Mouse (Mus musculus) midbrain, postnatal 0 days (tissue): ENCODE data around the gene Cwc22. TPM values are rescaled to one million over a fixed set of nuclear protein-coding genes. Genes with fewer than 3 reads are reported as not detected.

Source experiments
- ATAC-seq: fragments of 200-750 bp; cut with Nextera tagmentation; 2 replicates; pipeline ENCODE4 v1.8.0; 2017; ENCODE audit warnings: moderate number of reproducible peaks, mild to moderate bottlenecking, moderate TSS enrichment, moderate library complexity; ENCODE audit not compliant: low FRiP score
- DNase-seq: peaks from one replicate; pipeline ENCODE4 v3.0.0-alpha.2; 2015; ENCODE audit warnings: low spot score
- H3K27ac ChIP-seq: fragments of 300-500 bp; sonication (generic); 2 replicates; pipeline ENCODE4 v1.5.1; 2014; ENCODE audit warnings: low read depth, mild to moderate bottlenecking, low read length, mixed read lengths
- H3K27me3 ChIP-seq: fragments of 300-500 bp; sonication (generic); 2 replicates; pipeline ENCODE4 v1.6.1; 2014; ENCODE audit warnings: low read length, control low read depth, mixed read lengths; ENCODE audit not compliant: insufficient read depth
- H3K36me3 ChIP-seq: fragments of 300-500 bp; sonication (generic); 2 replicates; pipeline ENCODE4 v1.6.1; 2014; ENCODE audit warnings: low read length, control low read depth, mixed read lengths; ENCODE audit not compliant: insufficient read depth
- H3K4me1 ChIP-seq: fragments of 300-500 bp; sonication (generic); 2 replicates; pipeline ENCODE4 v1.6.1; 2014; ENCODE audit warnings: mild to moderate bottlenecking, control low read depth, antibody characterized with exemption, low read length, mixed read lengths; ENCODE audit not compliant: insufficient read depth
- H3K4me2 ChIP-seq: fragments of 300-500 bp; sonication (generic); 2 replicates; pipeline ENCODE4 v1.6.1; 2014; ENCODE audit warnings: low read depth, mild to moderate bottlenecking, low read length, mixed read lengths; ENCODE audit not compliant: poor library complexity, severe bottlenecking
- H3K4me3 ChIP-seq: fragments of 300-500 bp; sonication (generic); 2 replicates; pipeline ENCODE4 v1.5.1; 2014; ENCODE audit warnings: low read depth, mild to moderate bottlenecking, low read length, moderate library complexity
- H3K9ac ChIP-seq: fragments of 300-500 bp; sonication (generic); replicated peaks from 2 replicates; pipeline ENCODE4 v1.6.1; 2014; ENCODE audit warnings: mild to moderate bottlenecking, low read length, moderate library complexity, mixed read lengths; ENCODE audit not compliant: poor library complexity, severe bottlenecking
- H3K9me3 ChIP-seq: fragments of 300-500 bp; sonication (generic); 2 replicates; pipeline ENCODE4 v1.6.1; 2016; ENCODE audit warnings: low read length, control low read depth
- CTCF ChIP-seq: IDR thresholded peaks from 2 replicates; pipeline ENCODE4 v1.5.1; 2016; ENCODE audit warnings: antibody characterized with exemption, mild to moderate bottlenecking
- WGBS: fragments of 180-500 bp; shearing (Covaris S2); extraction: QIAGEN DNeasy Blood & Tissue Kit; methylation state at CpG from one replicate; pipeline ENCODE4 v1.1.7; 2014; 5-methylcytosine and 5-hydroxymethylcytosine counted together
- polyA plus RNA-seq: library from polyadenylated mRNA; unstranded; fragments of >200 nt; fragmentation: Nextera tagmentation; extraction: Ambion mirVana; gene quantifications from 2 replicates; pipeline ENCODE4 v1.2.1, GENCODE M21; 2015
- total RNA-seq: library from RNA; depleted of rRNA; stranded (reverse); fragments of >200 nt; gene quantifications from 2 replicates; pipeline ENCODE4 v1.2.3, GENCODE M21; 2014; rRNA removed

Gene Cwc22
- total and polyA plus RNA-seq, 2 experiments from 2014 or later = 9.4 to 11.8 TPM

DNA sequence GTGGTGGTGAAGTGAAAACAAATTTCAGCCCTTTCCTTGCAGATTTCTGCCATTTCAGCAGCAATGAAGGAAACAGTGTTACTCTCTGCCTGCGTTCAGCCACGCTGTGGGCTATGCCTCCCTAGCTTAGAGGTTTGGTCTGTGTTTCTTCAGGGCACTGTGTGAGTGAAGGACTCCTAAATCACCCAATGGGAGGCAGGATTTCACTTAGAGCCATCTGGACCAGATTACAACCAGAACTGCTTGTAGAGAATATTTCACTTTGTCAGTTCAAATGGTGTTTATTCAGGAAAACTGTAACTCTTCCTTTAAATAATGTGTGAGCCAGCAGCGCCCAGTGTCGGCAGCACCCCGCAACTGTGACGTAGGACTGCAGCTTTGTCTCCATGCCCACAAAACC, 82.2 kb downstream of the Cwc22 start:
- WGBS = 83% methylated on average over 6 of the region's 6 CpGs
- no peak overlapping the region for H3K4me2 ChIP-seq
- no peaks in the 10 kb centered on the region for H3K9me3 ChIP-seq
- no peak for TF ChIP-seq CTCF
- no peak for DNase-seq
- no peak for ATAC-seq
- H3K27me3 ChIP-seq = no peaks in the 10 kb centered on the region
- H3K27ac ChIP-seq = no peak overlapping the region
- no peak overlapping the region for H3K4me3 ChIP-seq
- no peaks in the 10 kb centered on the region for H3K36me3 ChIP-seq
- no peak overlapping the region for H3K9ac ChIP-seq
- H3K4me1 ChIP-seq = no peaks in the 10 kb centered on the region

DNA sequence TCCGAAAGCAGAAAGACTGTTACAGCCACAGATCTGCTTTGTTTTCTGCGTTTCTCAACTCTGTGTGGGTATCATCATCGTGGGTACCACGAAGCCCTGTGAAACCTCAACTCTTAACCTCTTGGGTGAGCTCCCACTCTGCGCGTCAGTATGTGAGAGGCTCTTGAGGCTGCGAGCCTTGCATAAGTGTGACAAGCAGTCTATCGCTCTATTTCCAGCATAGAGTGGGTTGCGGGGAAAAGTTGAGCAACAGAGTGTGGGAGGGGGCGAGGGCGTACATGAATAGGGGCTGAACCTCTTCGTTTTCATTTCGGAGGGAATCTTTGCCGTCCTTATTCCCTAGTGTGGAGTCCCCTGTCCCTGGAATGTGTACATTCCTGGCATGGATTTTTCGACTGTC, 82.7 kb downstream of the Cwc22 start:
- Histone ChIP-seq H3K4me3 (no peak overlapping the region), H3K4me1 (no peaks in the 10 kb centered on the region), H3K27ac (no peak overlapping the region), H3K9me3 (no peaks in the 10 kb centered on the region), H3K9ac (no peak overlapping the region), H3K27me3 (no peaks in the 10 kb centered on the region), H3K4me2 (no peak overlapping the region), H3K36me3 (no peaks in the 10 kb centered on the region)
- WGBS = 83% methylated on average over 15 of the region's 15 CpGs
- no peak for TF ChIP-seq CTCF
- no peak for DNase-seq
- no peak for ATAC-seq

DNA sequence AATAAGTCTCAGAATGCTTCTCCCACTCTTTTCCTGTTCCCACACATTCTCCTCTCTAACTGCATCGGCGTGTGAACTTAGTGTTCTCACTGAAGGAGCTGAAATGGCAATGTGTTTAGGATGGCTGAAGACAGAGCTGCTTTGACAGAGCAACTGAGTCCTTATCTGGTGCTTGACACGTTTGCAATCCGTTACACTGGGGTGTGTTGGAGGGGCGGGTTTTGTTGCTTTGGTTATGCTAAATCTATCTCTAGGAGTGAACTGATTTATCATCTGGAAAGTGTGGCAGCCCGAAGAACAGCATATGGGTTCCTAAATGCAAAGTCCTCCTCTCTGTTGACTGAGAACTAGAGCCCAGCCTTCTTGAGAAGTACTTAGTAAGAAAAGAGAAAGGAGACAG, 104.7 kb downstream of the Cwc22 start:
- no peak overlapping the region for H3K9ac ChIP-seq
- H3K4me2 ChIP-seq = no peak overlapping the region
- no peak for DNase-seq
- H3K9me3 ChIP-seq = no peaks in the 10 kb centered on the region
- H3K4me3 ChIP-seq = no peak overlapping the region
- no peak for TF ChIP-seq CTCF
- ATAC-seq = no peak
- 71% methylated on average over 6 of the region's 6 CpGs for WGBS
- no peak overlapping the region for H3K27ac ChIP-seq
- no peaks in the 10 kb centered on the region for H3K4me1 ChIP-seq
- H3K36me3 ChIP-seq = no peaks in the 10 kb centered on the region
- H3K27me3 ChIP-seq = no peaks in the 10 kb centered on the region

DNA sequence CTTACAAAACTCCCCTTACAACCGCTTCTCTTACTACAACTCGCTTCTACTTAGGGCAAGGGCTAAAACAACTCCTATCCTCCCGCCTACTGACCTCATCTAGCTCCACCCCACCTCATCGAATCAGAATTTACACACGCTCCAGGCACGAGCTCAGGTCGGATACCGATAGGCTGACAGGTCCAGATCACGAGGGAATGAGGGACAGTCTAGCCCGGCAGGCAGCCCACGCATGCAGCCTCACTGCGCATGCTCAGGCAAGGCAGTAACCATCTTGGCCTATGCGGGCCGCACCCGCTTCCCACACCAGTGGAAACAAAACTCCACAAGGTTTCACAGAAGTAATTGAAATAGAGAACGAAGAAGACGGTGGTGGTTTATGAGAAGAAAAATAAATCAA, 106.6 kb downstream of the Cwc22 start:
- H3K9ac ChIP-seq = no peak overlapping the region
- H3K27ac ChIP-seq = no peak overlapping the region
- H3K27me3 ChIP-seq = no peaks in the 10 kb centered on the region
- TF ChIP-seq CTCF = no peak
- H3K36me3 ChIP-seq = no peaks in the 10 kb centered on the region
- 92% methylated on average over 17 of the region's 17 CpGs for WGBS
- ATAC-seq = no peak
- no peak overlapping the region for H3K4me3 ChIP-seq
- H3K9me3 ChIP-seq = no peaks in the 10 kb centered on the region
- no peak for DNase-seq
- H3K4me1 ChIP-seq = no peaks in the 10 kb centered on the region
- no peak overlapping the region for H3K4me2 ChIP-seq

DNA sequence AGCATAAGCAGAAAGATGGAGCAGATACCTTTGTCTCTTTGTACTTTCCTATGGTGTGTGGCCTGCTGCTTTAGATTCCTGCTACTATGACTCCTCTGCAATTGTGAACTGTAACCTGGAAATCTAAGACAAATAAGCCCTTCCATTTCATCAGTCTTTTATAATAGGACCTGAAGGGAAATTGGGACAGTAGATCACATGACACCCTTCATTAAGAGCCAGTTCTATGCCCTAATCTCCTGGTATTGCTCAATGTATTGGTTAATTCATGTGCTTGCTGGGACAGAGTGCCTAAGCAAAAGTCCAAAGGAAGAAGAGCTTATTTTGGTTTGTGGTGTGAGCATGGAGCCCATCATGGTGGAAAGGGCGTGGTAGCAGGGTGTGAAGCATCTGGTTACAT, 107.5 kb downstream of the Cwc22 start:
- H3K27me3 ChIP-seq = no peaks in the 10 kb centered on the region
- H3K27ac ChIP-seq = no peak overlapping the region
- 89% methylated on average over 1 of the region's 1 CpGs for WGBS
- no peaks in the 10 kb centered on the region for H3K9me3 ChIP-seq
- no peak for DNase-seq
- ATAC-seq = no peak
- H3K36me3 ChIP-seq = no peaks in the 10 kb centered on the region
- no peak overlapping the region for H3K4me2 ChIP-seq
- no peaks in the 10 kb centered on the region for H3K4me1 ChIP-seq
- H3K4me3 ChIP-seq = no peak overlapping the region
- H3K9ac ChIP-seq = no peak overlapping the region
- TF ChIP-seq CTCF = no peak

DNA sequence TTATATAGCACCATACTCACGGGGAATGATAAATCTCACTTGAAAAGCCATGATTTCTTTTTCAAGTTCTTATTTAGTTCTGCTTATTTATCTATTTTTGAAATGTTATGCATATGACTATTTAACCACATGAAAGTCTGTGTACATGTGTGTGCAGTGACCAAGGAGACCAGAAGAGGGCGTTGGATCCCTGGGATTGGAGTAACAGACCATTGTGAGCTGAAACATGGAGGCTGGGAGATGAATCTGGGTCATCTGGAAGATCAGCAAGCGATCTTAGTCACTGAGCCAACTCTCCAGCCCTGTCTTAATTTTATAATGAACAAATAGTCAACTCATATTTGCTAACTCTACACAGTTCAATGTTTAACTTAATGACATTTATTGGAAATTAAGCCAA, 110.4 kb downstream of the Cwc22 start:
- no peaks in the 10 kb centered on the region for H3K4me1 ChIP-seq
- DNase-seq = no peak
- no peak for ATAC-seq
- no peak overlapping the region for H3K9ac ChIP-seq
- WGBS = 54% methylated on average over 3 of the region's 3 CpGs
- H3K27me3 ChIP-seq = no peaks in the 10 kb centered on the region
- H3K27ac ChIP-seq = no peak overlapping the region
- no peaks in the 10 kb centered on the region for H3K36me3 ChIP-seq
- no peak for TF ChIP-seq CTCF
- no peak overlapping the region for H3K4me3 ChIP-seq
- H3K9me3 ChIP-seq = no peaks in the 10 kb centered on the region
- H3K4me2 ChIP-seq = no peak overlapping the region

Other genes starting within 250 kb of the Cwc22 start
- 11.8 and 12.3 TPM in 2 replicates for gene Zfp385b, start 126.7 kb downstream of the Cwc22 start, total RNA-seq
- 16.6 and 17.6 TPM in 2 replicates for gene Zfp385b, start 126.7 kb downstream of the Cwc22 start, polyA plus RNA-seq